Mouse (Mus musculus) cerebellum, adult 11 months (tissue): ENCODE measurements around the gene Tctn3.

Source experiments
- DNase-seq: peaks from one replicate; pipeline ENCODE4 v3.0.0; 2022

The Tctn3 gene

GRCm38 (mm10) chr19:40611830-40612506, at the start of gene Tctn3, which contains the start of gene Entpd1:
Gene Tctn3 (minus strand): TSS chr19:40612233.
Gene Entpd1 (plus strand): TSS chr19:40612366.
- peak; percentile 94 for DNase-seq

DNA sequence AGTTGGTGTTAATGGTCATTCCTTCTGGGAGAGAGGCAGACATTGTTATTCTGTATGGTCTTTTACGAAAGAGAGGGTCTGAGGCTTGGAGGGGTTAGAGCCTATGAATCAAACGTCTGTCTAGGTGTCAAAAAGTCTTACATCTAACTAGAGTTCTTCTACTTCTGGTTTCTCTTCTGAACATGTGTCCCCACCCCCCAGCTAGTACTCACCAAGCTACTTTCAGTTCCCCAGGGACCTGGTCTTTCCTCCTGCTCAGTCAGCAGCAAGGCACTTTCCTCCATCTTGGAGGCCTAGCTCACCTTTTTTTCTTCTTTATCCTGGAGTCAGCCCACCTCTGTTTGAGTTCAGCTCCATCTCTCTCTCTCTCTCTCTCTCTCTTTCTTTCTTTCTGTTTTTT, 49.1 kb upstream of the Tctn3 start:
- no peak for DNase-seq

GRCm38 (mm10) chr19:40660510-40660909, 48.5 kb upstream of the Tctn3 start:
- DNase-seq: no peak

DNA sequence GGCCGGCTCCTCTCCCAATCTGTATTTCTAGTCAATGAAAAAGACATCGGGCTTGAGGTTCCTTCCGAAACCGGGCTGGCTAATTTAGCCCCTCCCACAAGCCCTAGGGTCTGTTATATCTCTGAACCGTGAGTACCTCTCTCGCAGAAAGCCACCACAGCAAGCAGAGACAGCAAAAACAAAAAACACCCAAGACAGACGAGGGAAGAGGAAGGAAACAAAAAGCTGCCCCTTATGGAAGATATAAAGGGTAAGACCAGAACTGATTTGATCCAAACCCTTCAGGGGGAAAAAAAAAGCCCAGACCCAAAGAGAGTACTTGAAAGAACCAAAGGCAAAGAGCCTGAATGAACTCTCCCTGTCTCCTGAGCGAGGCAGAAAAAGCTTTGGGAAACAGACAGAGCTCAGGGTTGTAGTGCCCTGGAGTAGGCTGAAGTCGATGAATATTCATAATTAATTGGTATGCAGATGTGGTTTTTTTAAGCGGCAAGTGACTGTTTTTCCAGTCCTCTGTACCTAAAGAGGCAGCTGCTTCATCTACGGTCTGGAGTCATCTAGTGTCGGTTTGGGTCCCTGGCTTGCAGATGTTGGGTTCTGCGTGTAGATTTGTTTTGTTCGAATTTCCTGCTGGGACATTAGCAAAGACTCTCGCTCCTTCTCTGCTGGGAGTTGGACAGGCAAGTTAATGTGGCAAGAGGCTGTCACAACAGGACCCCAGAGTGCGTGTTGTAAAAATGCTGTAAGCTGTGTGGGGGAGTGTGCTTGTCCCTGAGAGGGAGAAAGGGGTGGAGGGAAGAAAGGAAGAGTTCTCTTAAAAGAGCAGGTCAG, 47.8 kb upstream of the Tctn3 start:
- no peak for DNase-seq

DNA sequence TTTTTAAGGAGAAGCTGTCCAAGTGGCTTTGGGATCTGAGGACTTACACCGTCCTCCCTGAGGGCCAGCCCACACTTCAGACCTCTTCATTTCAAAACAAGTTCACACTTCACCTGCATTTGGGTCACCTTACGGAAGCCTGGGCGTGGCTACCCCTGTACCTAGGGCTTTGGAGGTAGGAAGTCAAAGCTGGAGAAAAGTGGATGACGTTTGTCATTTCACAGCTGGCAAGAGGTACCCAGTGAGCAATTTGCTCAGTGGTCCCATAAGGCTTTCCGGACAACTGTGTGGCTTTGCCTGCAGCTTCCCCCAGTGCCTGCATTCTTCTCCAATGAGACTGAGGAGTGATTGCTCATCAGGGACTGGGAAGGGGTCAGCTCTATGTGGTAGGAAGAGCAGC, 46.9 kb upstream of the Tctn3 start:
- no peak for DNase-seq

GRCm38 (mm10) chr19:40658281-40658680, 46.2 kb upstream of the Tctn3 start:
- no peak for DNase-seq

GRCm38 (mm10) chr19:40656207-40656606, 44.2 kb upstream of the Tctn3 start:
- DNase-seq: no peak

DNA sequence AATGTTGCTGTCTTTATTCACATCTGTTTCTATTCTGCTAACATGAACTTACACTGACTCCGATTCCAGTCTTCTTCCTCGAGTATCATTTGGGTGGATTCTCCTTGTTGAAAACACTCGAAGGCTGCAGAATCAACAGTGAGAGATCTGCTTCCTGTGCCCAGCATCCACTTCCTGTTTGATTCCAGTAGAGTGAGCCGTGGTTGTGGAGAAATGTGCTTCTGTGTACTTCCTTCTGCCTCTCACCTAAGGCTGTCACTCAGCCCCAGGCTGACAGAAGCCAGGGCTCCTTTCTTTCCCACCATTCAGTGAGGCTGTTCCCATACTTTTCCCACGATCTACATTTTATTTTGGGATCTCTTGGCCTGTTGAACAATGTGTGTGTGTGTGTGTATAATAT, 38.1 kb upstream of the Tctn3 start:
- no peak for DNase-seq

DNA sequence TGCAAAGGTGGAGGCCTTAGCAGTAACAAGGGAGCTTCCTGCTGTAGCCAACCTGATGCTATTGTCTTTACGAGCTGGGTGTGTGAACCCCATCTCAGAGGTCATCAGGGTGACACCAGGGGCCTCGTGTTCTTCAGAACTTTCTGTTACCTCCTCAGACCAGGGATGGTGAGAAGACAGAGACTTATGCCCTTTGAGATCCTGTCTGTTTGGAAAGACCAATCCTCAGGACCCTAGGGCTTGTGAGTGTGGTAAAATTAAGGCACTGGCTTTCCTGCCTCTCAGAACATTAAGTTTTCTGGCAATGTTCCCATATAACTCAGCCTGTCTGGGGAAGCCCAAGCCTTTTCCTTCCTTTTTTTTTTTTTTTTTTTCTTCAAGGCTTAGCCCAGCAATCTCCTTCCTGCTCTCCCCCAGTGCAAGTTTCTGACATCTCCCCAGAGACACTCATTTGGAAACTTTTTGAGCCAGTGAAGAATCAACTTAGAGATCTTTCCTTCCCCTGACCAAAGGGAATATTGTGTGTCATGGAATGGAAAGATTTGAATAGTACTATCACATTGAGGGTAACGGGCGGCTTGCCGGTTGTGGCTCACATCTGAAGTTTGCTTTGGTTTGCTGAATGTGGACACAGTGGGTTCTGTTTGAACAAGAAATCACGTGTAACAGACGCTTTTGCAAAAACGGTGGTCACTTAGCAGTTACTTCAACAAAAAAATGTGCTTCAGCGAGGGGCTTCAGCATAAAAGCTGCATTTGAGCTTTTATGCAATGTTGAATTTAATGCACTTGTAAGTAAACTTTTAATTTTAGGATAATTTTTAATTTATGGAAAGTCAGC, 35.5 kb upstream of the Tctn3 start:
- no peak for DNase-seq

DNA sequence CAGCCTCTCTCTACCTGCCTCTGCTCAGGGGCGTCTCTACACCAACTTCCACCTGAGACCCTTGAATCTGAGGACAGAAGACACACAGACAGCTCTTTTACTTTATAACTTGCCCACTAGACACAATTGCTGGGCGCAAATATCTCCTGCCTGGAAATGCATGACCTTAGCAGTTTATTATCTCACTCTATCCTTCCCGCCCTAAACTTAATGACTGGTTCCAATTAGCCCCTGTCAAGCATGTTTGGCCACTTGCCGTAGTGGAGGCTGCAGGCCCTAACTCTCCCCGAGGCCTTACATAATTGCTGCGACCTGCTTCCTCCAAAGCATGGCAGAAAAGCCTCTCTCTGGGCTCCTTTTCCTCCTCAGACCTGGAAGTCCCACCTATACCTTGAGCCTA, 34.3 kb upstream of the Tctn3 start:
- no peak for DNase-seq

GRCm38 (mm10) chr19:40643846-40644245, 31.8 kb upstream of the Tctn3 start:
- no peak for DNase-seq

DNA sequence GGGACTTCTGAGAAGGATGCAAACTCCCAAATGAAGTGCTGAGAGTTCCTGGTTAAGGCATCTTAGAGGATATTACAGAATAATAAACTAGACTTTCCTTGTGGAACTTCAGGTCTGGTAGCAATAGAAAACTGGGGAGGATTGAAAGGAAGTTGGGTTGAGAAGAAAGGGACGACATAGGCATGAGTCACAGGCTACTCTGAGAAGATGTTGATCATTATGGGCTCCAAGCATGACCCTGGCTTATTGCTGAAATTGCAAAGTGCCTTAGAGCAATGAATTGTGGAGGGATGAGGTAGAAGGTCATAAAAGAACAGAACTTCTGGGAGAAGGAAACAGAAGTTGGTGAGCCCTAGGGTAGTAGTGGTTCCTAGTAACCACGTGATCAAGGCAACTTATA, 28.8 kb upstream of the Tctn3 start:
- DNase-seq: no peak

GRCm38 (mm10) chr19:40639729-40640304, 27.8 kb upstream of the Tctn3 start:
- DNase-seq: no peak

- no peak for DNase-seq
Observed at GRCm38 (mm10) chr19:40638582-40638981, 26.5 kb upstream of the Tctn3 start.

GRCm38 (mm10) chr19:40637601-40638000, 25.6 kb upstream of the Tctn3 start:
- no peak for DNase-seq

- DNase-seq: no peak
Observed at GRCm38 (mm10) chr19:40637091-40637490, 25.1 kb upstream of the Tctn3 start.

DNA sequence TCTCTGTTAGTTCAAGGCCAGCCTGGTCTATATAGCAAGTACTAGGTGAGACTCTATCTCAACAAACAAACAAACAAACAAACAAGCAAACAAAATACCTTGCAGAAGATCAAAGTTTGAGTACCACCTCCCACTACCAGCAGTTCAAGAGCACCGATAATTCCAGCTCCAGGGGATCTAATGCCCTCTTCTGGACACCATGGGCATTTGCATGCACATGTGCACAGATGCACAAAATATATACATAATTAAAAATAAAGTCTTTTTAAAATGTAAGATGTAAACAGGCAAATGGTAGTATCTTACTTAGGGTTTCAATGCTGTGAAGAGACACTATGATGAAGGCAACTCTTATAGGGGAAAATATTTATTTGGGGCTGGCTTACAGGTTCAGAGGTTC, 21.1 kb upstream of the Tctn3 start:
- DNase-seq: no peak

DNA sequence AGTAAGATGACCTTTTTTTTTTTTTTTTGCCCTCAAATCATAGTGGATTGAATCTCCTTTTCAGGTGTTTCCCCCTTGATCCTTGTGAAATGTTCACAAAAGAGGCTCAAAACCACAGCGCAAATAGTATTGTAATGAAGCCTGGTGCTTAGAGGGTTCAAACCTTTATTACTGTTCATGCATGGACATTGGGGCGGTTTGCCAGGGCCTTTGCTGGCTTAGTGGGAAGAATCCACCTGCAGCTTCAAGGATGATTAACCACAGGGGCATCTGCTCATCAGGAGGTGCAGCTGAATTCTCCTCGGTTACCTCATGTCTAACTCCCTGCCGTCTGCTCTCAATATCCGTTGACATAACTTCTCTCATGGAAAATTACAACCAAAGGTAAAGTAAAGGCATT, 20.6 kb upstream of the Tctn3 start:
- no peak for DNase-seq

GRCm38 (mm10) chr19:40632193-40632592, 20.2 kb upstream of the Tctn3 start:
- no peak for DNase-seq

GRCm38 (mm10) chr19:40630606-40631005, 18.6 kb upstream of the Tctn3 start:
- no peak for DNase-seq

- no peak for DNase-seq
Observed at GRCm38 (mm10) chr19:40630096-40630495, 18.1 kb upstream of the Tctn3 start.

DNA sequence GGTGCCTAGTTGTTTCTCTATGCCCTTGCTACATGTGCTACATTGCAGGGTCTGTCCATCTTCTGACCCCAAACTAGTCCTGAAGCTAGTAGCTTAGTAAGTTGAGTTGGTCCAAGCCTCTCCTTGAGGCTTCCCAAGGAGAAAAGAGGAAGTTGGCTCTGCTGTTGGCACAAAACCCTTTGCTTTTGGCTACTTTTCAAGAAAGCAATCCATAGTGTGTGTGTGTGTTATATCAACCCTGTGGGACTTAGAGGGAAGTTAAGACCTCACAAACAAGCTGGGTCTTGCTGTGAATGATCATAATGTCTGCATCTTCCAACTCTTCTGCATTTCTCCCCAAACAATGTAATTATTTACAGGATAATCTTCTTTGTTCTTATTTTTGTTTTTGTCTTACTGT, 16.9 kb upstream of the Tctn3 start:
- DNase-seq: no peak

DNA sequence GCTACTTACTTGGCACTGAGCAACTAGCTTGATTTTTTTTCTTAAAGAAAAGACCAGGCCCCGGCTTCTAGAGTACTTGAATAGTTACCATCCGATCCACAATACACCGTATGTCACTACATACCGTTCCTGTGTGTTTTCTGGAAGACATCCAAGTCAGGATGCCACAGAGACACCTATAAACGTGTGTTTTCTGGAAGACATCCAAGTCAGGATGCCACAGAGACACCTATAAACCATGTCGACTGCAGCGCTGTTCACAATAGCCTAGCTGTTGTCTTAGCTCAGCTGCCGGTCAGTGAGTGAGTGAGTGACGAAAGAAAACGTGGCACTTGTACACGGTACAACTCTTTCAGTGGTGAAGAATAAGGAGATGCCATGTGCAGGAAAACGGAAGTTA, 13.9 kb upstream of the Tctn3 start:
- DNase-seq: no peak
